Mouse (Mus musculus): ENCODE measurements around the gene Uvrag.

The Uvrag gene

GRCm38 (mm10) chr7:98874411-98874951 is 266.5 kb downstream of the Uvrag start:
- DNase-seq, result no peak

GRCm38 (mm10) chr7:98873316-98873715 is 267.6 kb downstream of the Uvrag start:
- no peak for DNase-seq

GRCm38 (mm10) chr7:98871882-98872281 is 269.1 kb downstream of the Uvrag start:
- no peak for DNase-seq

GRCm38 (mm10) chr7:98870791-98871190 is 270.1 kb downstream of the Uvrag start:
- DNase-seq, result no peak

GRCm38 (mm10) chr7:98869070-98869469 is 271.9 kb downstream of the Uvrag start:
- DNase-seq, result no peak

GRCm38 (mm10) chr7:98867794-98868150 is 273.2 kb downstream of the Uvrag start:
- no peak for DNase-seq

GRCm38 (mm10) chr7:98867053-98867793 is 273.7 kb downstream of the Uvrag start:
- DNase-seq, result no peak

GRCm38 (mm10) chr7:98863969-98864718 is 276.8 kb downstream of the Uvrag start:
- no peak for DNase-seq

- DNase-seq, result no peak
Measured at GRCm38 (mm10) chr7:98862994-98863393, 277.9 kb downstream of the Uvrag start.

GRCm38 (mm10) chr7:98861002-98861401 is 279.9 kb downstream of the Uvrag start:
- no peak for DNase-seq

- no peak for DNase-seq
Measured at GRCm38 (mm10) chr7:98857094-98857493, 283.8 kb downstream of the Uvrag start.

- no peak for DNase-seq
Measured at GRCm38 (mm10) chr7:98856128-98856527, 284.8 kb downstream of the Uvrag start.

- DNase-seq, result no peak
Measured at GRCm38 (mm10) chr7:98855388-98855787, 285.6 kb downstream of the Uvrag start.

- DNase-seq, result no peak
Measured at GRCm38 (mm10) chr7:98853806-98854205, 287.1 kb downstream of the Uvrag start.

- no peak for DNase-seq
Measured at GRCm38 (mm10) chr7:98852950-98853650, 287.8 kb downstream of the Uvrag start.

GRCm38 (mm10) chr7:98851220-98851619 is 289.7 kb downstream of the Uvrag start:
- DNase-seq, result no peak

GRCm38 (mm10) chr7:98850388-98850787 is 290.6 kb downstream of the Uvrag start:
- no peak for DNase-seq

GRCm38 (mm10) chr7:98848899-98849640 is 291.9 kb downstream of the Uvrag start:
- DNase-seq, result no peak

- DNase-seq, result no peak
Measured at GRCm38 (mm10) chr7:98843649-98844048, 297.3 kb downstream of the Uvrag start.

GRCm38 (mm10) chr7:98842997-98843396 is 297.9 kb downstream of the Uvrag start:
- no peak for DNase-seq

GRCm38 (mm10) chr7:98841802-98842201 is 299.1 kb downstream of the Uvrag start:
- DNase-seq, result no peak

GRCm38 (mm10) chr7:98840771-98841170 is 300.2 kb downstream of the Uvrag start:
- DNase-seq, result no peak

- DNase-seq, result no peak
Measured at GRCm38 (mm10) chr7:98839312-98839711, 301.6 kb downstream of the Uvrag start.

Data from cerebellum, postnatal 36 days (tissue).